In genomic region chr10:10659976-10660375, GRCm38 (mm10) we compare ENCODE assay signal across 40 mouse cellular contexts. TPM values are rescaled to one million over a fixed set of nuclear protein-coding genes. Genes with fewer than 3 reads are reported as not detected.
"Had no signal": no experiment of that assay in that cellular context is flagged by ENCODE, and none has a peak within 500 bp of the region (broad histone marks: within the 10 kb centered on the region; RNA-seq: fewer than 3 reads in every experiment).

No protein-coding gene starts in this region.

- DNase-seq: gastrocnemius, adult 2 months; gastrocnemius, postnatal 10 days; gastrocnemius, postnatal 25 days; heart, adult 11 months; heart, adult 2 months; heart, postnatal 14 days; heart, postnatal 36 days; kidney, adult 18-20 months; kidney, adult 8-10 months; kidney, postnatal 10 days; kidney, postnatal 25 days; kidney, postnatal 4 days; layer of hippocampus, adult 9-11 months; layer of hippocampus, postnatal 36 days; left cerebral cortex, postnatal 4 days had no signal

- H3K4me3 ChIP-seq: gastrocnemius, adult 2 months; heart, adult 2 months; heart, embryonic 13.5 days; heart, embryonic 15.5 days; hindbrain, embryonic 12.5 days; intestine, embryonic 15.5 days; layer of hippocampus, adult 2 months; limb, embryonic 13.5 days; limb, embryonic 15.5 days had no signal

- H3K4me2 ChIP-seq: heart, embryonic 11.5 days; heart, embryonic 13.5 days; heart, embryonic 15.5 days; hindbrain, embryonic 12.5 days; hindbrain, embryonic 14.5 days; intestine, embryonic 15.5 days; limb, embryonic 13.5 days; limb, embryonic 15.5 days; liver, embryonic 11.5 days had no signal

- ATAC-seq: hindbrain, embryonic 16.5 days; inflammation-experienced regulatory T-cells, adult 6 months; intestine, embryonic 15.5 days; intestine, postnatal 0 days had no signal

- H3K9ac ChIP-seq: heart, embryonic 13.5 days; heart, embryonic 15.5 days; hindbrain, embryonic 12.5 days; hindbrain, embryonic 14.5 days; intestine, embryonic 15.5 days; limb, embryonic 13.5 days; limb, embryonic 15.5 days had no signal

- H3K36me3 ChIP-seq: heart, embryonic 13.5 days; heart, embryonic 15.5 days; hindbrain, embryonic 12.5 days; intestine, embryonic 15.5 days; limb, embryonic 13.5 days; limb, embryonic 15.5 days had no signal

- H3K27ac ChIP-seq: gastrocnemius, adult 2 months; heart, adult 2 months; heart, embryonic 13.5 days; heart, embryonic 15.5 days; hindbrain, embryonic 12.5 days; hindbrain, embryonic 14.5 days; intestine, embryonic 15.5 days; layer of hippocampus, adult 2 months; limb, embryonic 13.5 days; limb, embryonic 15.5 days had no signal

- H3K9me3 ChIP-seq: heart, embryonic 13.5 days; heart, embryonic 15.5 days; hindbrain, embryonic 12.5 days; intestine, embryonic 15.5 days; limb, embryonic 13.5 days; limb, embryonic 15.5 days had no signal

- H3K27me3 ChIP-seq: heart, embryonic 13.5 days; heart, embryonic 15.5 days; hindbrain, embryonic 12.5 days; intestine, embryonic 15.5 days; limb, embryonic 13.5 days; limb, embryonic 15.5 days had no signal

- H3K4me1 ChIP-seq: heart, embryonic 13.5 days; heart, embryonic 15.5 days; hindbrain, embryonic 12.5 days; intestine, embryonic 15.5 days; limb, embryonic 13.5 days; limb, embryonic 15.5 days had no signal

RNA-seq across cellular contexts. Expression of gene Gm10944, which starts 21.2 kb away (rescaled TPM):
- total RNA-seq: gastrocnemius, adult 2 months; gastrocnemius, postnatal 10 days; gastrocnemius, postnatal 25 days; gastrocnemius, postnatal 4 days; heart, adult 2 months; heart, postnatal 14 days; heart, postnatal 36 days; hematopoietic stem cell, adult 5-6 weeks; layer of hippocampus, adult 2 months; layer of hippocampus, postnatal 14 days; layer of hippocampus, postnatal 36 days; left cerebral cortex, adult 18-20 months; left cerebral cortex, adult 8-10 months; left cerebral cortex, postnatal 10 days; left cerebral cortex, postnatal 25 days; left cerebral cortex, postnatal 4 days had no signal
- polyA plus RNA-seq: frontal cortex, adult 2 months; heart, adult 2 months; heart, embryonic 11.5 days; heart, embryonic 13.5 days; heart, embryonic 15.5 days; heart, postnatal 0 days; hindbrain, embryonic 12.5 days; hindbrain, embryonic 14.5 days; hindbrain, embryonic 16.5 days; inflammation-experienced regulatory T-cells, adult 6 months; intestine, embryonic 15.5 days; intestine, postnatal 0 days; kidney, embryonic 14.5 days; kidney, embryonic 16.5 days; limb, embryonic 11.5 days; limb, embryonic 13.5 days; limb, embryonic 15.5 days; liver, embryonic 11.5 days had no signal
